Mouse (Mus musculus): Measurements from ENCODE around the gene Slc12a8. TPM values are rescaled to one million over a fixed set of nuclear protein-coding genes. Genes with fewer than 3 reads are reported as not detected.

Slc12a8 gene
- polyA plus RNA-seq, 1 experiment from 2014 or later: 0.93 TPM

GRCm38 (mm10) chr16:33517627-33518026 lies 499 bp downstream of the Slc12a8 start:
- peak overlapping the region; percentile 80 for H3K4me2 ChIP-seq (replicated peaks)
- peak overlapping the region; percentile 61; the same call in 1 of the 2 replicates for H3K9ac ChIP-seq
- no peak for ATAC-seq (ENCODE audit: low FRiP score, low read depth)
- no peaks in the 10 kb centered on the region for H3K36me3 ChIP-seq
- H3K9me3 ChIP-seq: no peaks in the 10 kb centered on the region
- peaks cover 21% of the 10 kb centered on the region for H3K4me1 ChIP-seq
- WGBS: 21% methylated on average over 4 of the region's 4 CpGs
- H3K27me3 ChIP-seq: no peaks in the 10 kb centered on the region
- H3K27ac ChIP-seq: no peak overlapping the region
- H3K4me3 ChIP-seq: peak overlapping the region; percentile 43

- no peak overlapping the region for H3K4me3 ChIP-seq
- 65% methylated on average over 7 of the region's 7 CpGs for WGBS
These were observed 1.1 kb downstream of the Slc12a8 start for GRCm38 (mm10) chr16:33518236-33518635.

GRCm38 (mm10) chr16:33519916-33520568 lies 2.9 kb downstream of the Slc12a8 start:
- Histone ChIP-seq H3K9me3 (no peaks in the 10 kb centered on the region), H3K4me3 (no peak overlapping the region), H3K27ac (no peak overlapping the region), H3K4me1 (peaks cover 21% of the 10 kb centered on the region), H3K27me3 (no peaks in the 10 kb centered on the region), H3K4me2 (replicated peaks) (no peak overlapping the region), H3K9ac (no peak overlapping the region), H3K36me3 (no peaks in the 10 kb centered on the region)
- whole genome bisulfite sequencing: 74% methylated on average over 6 of the region's 6 CpGs
- no peak for ATAC-seq (ENCODE audit: low FRiP score, low read depth)

More at GRCm38 (mm10) chr16:33518236-33518635, 1.1 kb downstream of the Slc12a8 start:
- Histone ChIP-seq H3K9me3 (no peaks in the 10 kb centered on the region), H3K4me1 (peaks cover 21% of the 10 kb centered on the region), H3K4me2 (replicated peaks) (no peak overlapping the region), H3K36me3 (no peaks in the 10 kb centered on the region), H3K27me3 (no peaks in the 10 kb centered on the region), H3K9ac (no peak overlapping the region), H3K27ac (no peak overlapping the region)
- ATAC-seq (ENCODE audit: low FRiP score, low read depth): no peak

GRCm38 (mm10) chr16:33522516-33522915 lies 5.4 kb downstream of the Slc12a8 start:
- Histone ChIP-seq H3K4me2 (replicated peaks) (no peak overlapping the region), H3K27ac (no peak overlapping the region), H3K27me3 (no peaks in the 10 kb centered on the region), H3K36me3 (no peaks in the 10 kb centered on the region), H3K9me3 (no peaks in the 10 kb centered on the region), H3K9ac (no peak overlapping the region), H3K4me3 (no peak overlapping the region), H3K4me1 (peaks cover 7% of the 10 kb centered on the region)
- ATAC-seq (ENCODE audit: low FRiP score, low read depth): no peak
- 68% methylated on average over 4 of the region's 4 CpGs for WGBS

GRCm38 (mm10) chr16:33523571-33523970 lies 6.4 kb downstream of the Slc12a8 start:
- H3K4me2 ChIP-seq (replicated peaks): no peak overlapping the region

GRCm38 (mm10) chr16:33529502-33530454 lies 12.7 kb downstream of the Slc12a8 start:
- Histone ChIP-seq H3K27ac (no peak overlapping the region), H3K4me2 (replicated peaks) (no peak overlapping the region), H3K9me3 (peaks cover 6% of the 10 kb centered on the region), H3K9ac (no peak overlapping the region), H3K27me3 (no peaks in the 10 kb centered on the region), H3K4me3 (no peak overlapping the region), H3K36me3 (no peaks in the 10 kb centered on the region), H3K4me1 (peaks cover 18% of the 10 kb centered on the region)
- ATAC-seq (ENCODE audit: low FRiP score, low read depth): no peak
- 65% methylated on average over 11 of the region's 11 CpGs for WGBS

More at GRCm38 (mm10) chr16:33523571-33523970, 6.4 kb downstream of the Slc12a8 start:
- 77% methylated on average over 10 of the region's 10 CpGs for WGBS
- no peaks in the 10 kb centered on the region for H3K27me3 ChIP-seq
- no peak overlapping the region for H3K27ac ChIP-seq
- peaks cover 3% of the 10 kb centered on the region; the same call in 1 of the 2 replicates for H3K4me1 ChIP-seq
- H3K4me3 ChIP-seq: no peak overlapping the region
- H3K36me3 ChIP-seq: no peaks in the 10 kb centered on the region
- no peak for ATAC-seq (ENCODE audit: low FRiP score, low read depth)
- H3K9me3 ChIP-seq: peaks cover 6% of the 10 kb centered on the region
- no peak overlapping the region for H3K9ac ChIP-seq

- Histone ChIP-seq H3K27me3 (no peaks in the 10 kb centered on the region), H3K4me1 (peaks cover 18% of the 10 kb centered on the region), H3K36me3 (no peaks in the 10 kb centered on the region), H3K4me3 (no peak overlapping the region), H3K4me2 (replicated peaks) (no peak overlapping the region), H3K9me3 (peaks cover 6% of the 10 kb centered on the region), H3K9ac (no peak overlapping the region), H3K27ac (no peak overlapping the region)
- 79% methylated on average over 8 of the region's 8 CpGs for WGBS
- no peak for ATAC-seq (ENCODE audit: low FRiP score, low read depth)
These were observed 14.1 kb downstream of the Slc12a8 start for GRCm38 (mm10) chr16:33531184-33531583.

- WGBS: 76% methylated on average over 8 of the region's 8 CpGs
- no peaks in the 10 kb centered on the region for H3K36me3 ChIP-seq
- no peaks in the 10 kb centered on the region for H3K9me3 ChIP-seq
- no peak overlapping the region for H3K9ac ChIP-seq
- H3K4me2 ChIP-seq (replicated peaks): no peak overlapping the region
- no peak for ATAC-seq (ENCODE audit: low FRiP score, low read depth)
- no peaks in the 10 kb centered on the region for H3K27me3 ChIP-seq
- no peak overlapping the region for H3K4me3 ChIP-seq
- peaks cover 8% of the 10 kb centered on the region; the same call in 1 of the 2 replicates for H3K4me1 ChIP-seq
- H3K27ac ChIP-seq: no peak overlapping the region
These were observed 19.3 kb downstream of the Slc12a8 start for GRCm38 (mm10) chr16:33536456-33536855.

- H3K9ac ChIP-seq: no peak overlapping the region
- no peak overlapping the region for H3K4me3 ChIP-seq
- no peaks in the 10 kb centered on the region for H3K27me3 ChIP-seq
- H3K9me3 ChIP-seq: no peaks in the 10 kb centered on the region
- 70% methylated on average over 21 of the region's 21 CpGs for WGBS
- H3K27ac ChIP-seq: no peak overlapping the region
- no peak for ATAC-seq (ENCODE audit: low FRiP score, low read depth)
- no peak overlapping the region for H3K4me2 ChIP-seq (replicated peaks)
- no peaks in the 10 kb centered on the region for H3K36me3 ChIP-seq
- peaks cover 8% of the 10 kb centered on the region; the same call in 1 of the 2 replicates for H3K4me1 ChIP-seq
These were observed 20.5 kb downstream of the Slc12a8 start for GRCm38 (mm10) chr16:33537499-33538225.

- Histone ChIP-seq H3K9me3 (no peaks in the 10 kb centered on the region), H3K9ac (no peak overlapping the region), H3K4me2 (replicated peaks) (no peak overlapping the region), H3K36me3 (no peaks in the 10 kb centered on the region), H3K27me3 (no peaks in the 10 kb centered on the region), H3K4me1 (no peaks in the 10 kb centered on the region), H3K27ac (no peak overlapping the region), H3K4me3 (no peak overlapping the region)
- 92% methylated on average over 2 of the region's 2 CpGs for WGBS
- ATAC-seq (ENCODE audit: low FRiP score, low read depth): no peak
These were observed 27.2 kb downstream of the Slc12a8 start for GRCm38 (mm10) chr16:33544346-33544745.

- Histone ChIP-seq H3K36me3 (no peaks in the 10 kb centered on the region), H3K9me3 (no peaks in the 10 kb centered on the region), H3K27ac (no peak overlapping the region), H3K4me1 (no peaks in the 10 kb centered on the region), H3K4me3 (no peak overlapping the region), H3K27me3 (no peaks in the 10 kb centered on the region), H3K9ac (no peak overlapping the region), H3K4me2 (replicated peaks) (no peak overlapping the region)
- WGBS: 75% methylated on average over 4 of the region's 4 CpGs
- no peak for ATAC-seq (ENCODE audit: low FRiP score, low read depth)
These were observed 28.4 kb downstream of the Slc12a8 start for GRCm38 (mm10) chr16:33545530-33545929.
